Comparison of ENCODE assay signal across 8 mouse cellular contexts in genomic region chr5:30915974-30916433, GRCm38 (mm10). TPM values are rescaled to one million over a fixed set of nuclear protein-coding genes. Genes with fewer than 3 reads are reported as not detected.
DNase-seq lines count a peak whose midpoint lies in the region; ATAC-seq and TF ChIP-seq lines count a peak whose summit lies in the region.

No protein-coding gene starts in this region.

- H3K9me3 ChIP-seq in heart, embryonic 11.5 days (replicated peaks; ENCODE audit: control insufficient read depth, low read length): no peaks in the 10 kb centered on the region
- H3K9me3 ChIP-seq in kidney, embryonic 15.5 days (replicated peaks): no peaks in the 10 kb centered on the region
- H3K9me3 ChIP-seq in limb, embryonic 15.5 days: no peaks in the 10 kb centered on the region
- H3K9me3 ChIP-seq in midbrain, postnatal 0 days (ENCODE audit: low read length): no peaks in the 10 kb centered on the region

- ATAC-seq in CD4-positive, CD25-positive, alpha-beta regulatory T cell, adult 4 months: peak; percentile 85
- 0 out of 2 replicates have a peak, but pooled peaks have one; percentile 44 for ATAC-seq in erythroblast, adult 5-6 weeks (replicated peaks; ENCODE audit: low FRiP score, poor library complexity, severe bottlenecking)
- ATAC-seq in heart, embryonic 11.5 days (replicated peaks; ENCODE audit: insufficient number of reproducible peaks, low FRiP score, low TSS enrichment): peak; percentile 49; the same call in 1 of the 2 replicates
- peak; percentile 72 for ATAC-seq in kidney, embryonic 15.5 days (replicated peaks; ENCODE audit: low FRiP score)
- ATAC-seq in limb, embryonic 15.5 days (ENCODE audit: insufficient number of reproducible peaks, low FRiP score, low TSS enrichment, low read depth): peak; percentile 23; the same call in 1 of the 2 replicates
- ATAC-seq in midbrain, postnatal 0 days (ENCODE audit: low FRiP score): peak; percentile 79

- peak; percentile 98 for DNase-seq in brain, embryonic 14.5 days (ENCODE audit: low read depth)
- DNase-seq in midbrain, postnatal 0 days (ENCODE audit: low spot score): peak; percentile 98
- peak; percentile 66 to 74 for DNase-seq in spleen, postnatal 4 days (ENCODE audit: low spot score in 2 of 2)

- TF ChIP-seq CTCF in brain, embryonic 14.5 days (IDR thresholded peaks at IDR 0.05; ENCODE audit: borderline replicate concordance, extremely low read depth, insufficient read depth, insufficient read length): peak; percentile 85; the same call in 1 of the 2 replicates
- peak; percentile 85 for TF ChIP-seq CTCF in midbrain, postnatal 0 days (IDR thresholded peaks at IDR 0.05)

- peak overlapping the region; percentile 54 for H3K4me3 ChIP-seq in heart, embryonic 11.5 days (ENCODE audit: low read depth, low read length)
- peak overlapping the region; percentile 56 for H3K4me3 ChIP-seq in kidney, embryonic 15.5 days (replicated peaks)
- H3K4me3 ChIP-seq in limb, embryonic 15.5 days: peak overlapping the region; percentile 53
- H3K4me3 ChIP-seq in midbrain, postnatal 0 days (ENCODE audit: low read depth, low read length): no peak overlapping the region

- H3K27ac ChIP-seq in heart, embryonic 11.5 days (ENCODE audit: low read depth, low read length): peak overlapping the region; percentile 92
- H3K27ac ChIP-seq in kidney, embryonic 15.5 days: peak overlapping the region; percentile 96
- H3K27ac ChIP-seq in limb, embryonic 15.5 days: peak overlapping the region; percentile 98
- H3K27ac ChIP-seq in midbrain, postnatal 0 days (ENCODE audit: low read depth, low read length): no peak overlapping the region; the same call in 1 of the 2 replicates

- no peak overlapping the region for H3K9ac ChIP-seq in heart, embryonic 11.5 days (ENCODE audit: low read depth, low read length)
- 0 out of 2 replicates have a peak overlapping the region, but pooled peaks have one; percentile 31 for H3K9ac ChIP-seq in kidney, embryonic 15.5 days
- H3K9ac ChIP-seq in limb, embryonic 15.5 days: no peak overlapping the region
- H3K9ac ChIP-seq in midbrain, postnatal 0 days (replicated peaks; ENCODE audit: low read length, poor library complexity, severe bottlenecking): no peak overlapping the region

- H3K4me2 ChIP-seq in heart, embryonic 11.5 days: peak overlapping the region; percentile 75
- peak overlapping the region; percentile 62 for H3K4me2 ChIP-seq in kidney, embryonic 15.5 days
- peak overlapping the region; percentile 89 for H3K4me2 ChIP-seq in limb, embryonic 15.5 days
- peak overlapping the region; percentile 24 for H3K4me2 ChIP-seq in midbrain, postnatal 0 days (ENCODE audit: low read depth, low read length, poor library complexity, severe bottlenecking)

- peaks cover 11% of the 10 kb centered on the region for H3K36me3 ChIP-seq in heart, embryonic 11.5 days (ENCODE audit: control insufficient read depth, insufficient read depth, low read length)
- peaks cover 43% of the 10 kb centered on the region for H3K36me3 ChIP-seq in kidney, embryonic 15.5 days
- H3K36me3 ChIP-seq in limb, embryonic 15.5 days: peaks cover 43% of the 10 kb centered on the region
- H3K36me3 ChIP-seq in midbrain, postnatal 0 days (ENCODE audit: insufficient read depth, low read length): no peaks in the 10 kb centered on the region

- no peak for TF ChIP-seq POLR2A in brain, embryonic 14.5 days (IDR thresholded peaks at IDR 0.05; ENCODE audit: borderline replicate concordance, extremely low read depth, insufficient read depth, insufficient read length, poor library complexity, severe bottlenecking)

- no peaks in the 10 kb centered on the region for H3K27me3 ChIP-seq in heart, embryonic 11.5 days (ENCODE audit: control insufficient read depth, insufficient read depth, low read length)
- H3K27me3 ChIP-seq in kidney, embryonic 15.5 days: no peaks in the 10 kb centered on the region
- no peaks in the 10 kb centered on the region for H3K27me3 ChIP-seq in limb, embryonic 15.5 days
- no peaks in the 10 kb centered on the region for H3K27me3 ChIP-seq in midbrain, postnatal 0 days (ENCODE audit: insufficient read depth, low read length)

- WGBS in heart, embryonic 11.5 days (ENCODE audit: insufficient replicate concordance): 4% methylated on average over 7 of the region's 7 CpGs
- whole genome bisulfite sequencing in kidney, embryonic 15.5 days: 5% methylated on average over 7 of the region's 7 CpGs
- 7% methylated on average over 7 of the region's 7 CpGs for WGBS in limb, embryonic 15.5 days
- WGBS in midbrain, postnatal 0 days: 3% methylated on average over 7 of the region's 7 CpGs

- peaks cover 37% of the 10 kb centered on the region for H3K4me1 ChIP-seq in heart, embryonic 11.5 days (ENCODE audit: control insufficient read depth, insufficient read depth, low read length)
- H3K4me1 ChIP-seq in kidney, embryonic 15.5 days: peaks cover 90% of the 10 kb centered on the region
- H3K4me1 ChIP-seq in limb, embryonic 15.5 days: peaks cover 90% of the 10 kb centered on the region
- peaks cover 3% of the 10 kb centered on the region; the same call in 1 of the 2 replicates for H3K4me1 ChIP-seq in midbrain, postnatal 0 days (ENCODE audit: insufficient read depth, low read length)

RNA-seq across cellular contexts. Expression of gene Emilin1, which starts 2.8 kb away (rescaled TPM):
- polyA plus RNA-seq in CD4-positive, CD25-positive, alpha-beta regulatory T cell, adult 4 months (2017; shearing (Covaris generic)): under 1 TPM; 0.32 to 0.90 TPM
- polyA plus RNA-seq in brain, embryonic 14.5 days (2012; rRNA removed): 12.8 and 23.0 TPM in 2 replicates
- 16.9 and 28.8 TPM in 2 replicates for total RNA-seq in erythroblast, adult 5-6 weeks (2015; ENCODE audit: low replicate concordance)
- 6.5 and 8.1 TPM in 2 replicates for total RNA-seq in erythroblast, adult 5-6 weeks (2017; ENCODE audit: low replicate concordance)
- polyA plus RNA-seq in heart, embryonic 11.5 days (2014; fragmentation: Nextera tagmentation; extraction: Ambion mirVana): 90.5 and 123 TPM in 2 replicates
- polyA plus RNA-seq in kidney, embryonic 15.5 days (2015; fragmentation: Nextera tagmentation; extraction: Ambion mirVana): 258 and 306 TPM in 2 replicates
- polyA plus RNA-seq in limb, embryonic 15.5 days (2015; fragmentation: Nextera tagmentation; extraction: Ambion mirVana): 274 and 287 TPM in 2 replicates
- total RNA-seq in midbrain, postnatal 0 days (2014; rRNA removed): 7.4 and 11.8 TPM in 2 replicates
- 9.0 and 9.8 TPM in 2 replicates for polyA plus RNA-seq in midbrain, postnatal 0 days (2015; fragmentation: Nextera tagmentation; extraction: Ambion mirVana)

RNA-seq across cellular contexts. Expression of gene Khk, which starts 5.2 kb away (rescaled TPM):
- polyA plus RNA-seq in CD4-positive, CD25-positive, alpha-beta regulatory T cell, adult 4 months (2017; shearing (Covaris generic)): 10 to 100 TPM; 20.3 to 26.3 TPM
- 7.9 and 8.5 TPM in 2 replicates for polyA plus RNA-seq in brain, embryonic 14.5 days (2012; rRNA removed)
- total RNA-seq in erythroblast, adult 5-6 weeks (2015; ENCODE audit: low replicate concordance): 8.1 and 14.4 TPM in 2 replicates
- total RNA-seq in erythroblast, adult 5-6 weeks (2017; ENCODE audit: low replicate concordance): 9.2 and 12.4 TPM in 2 replicates
- 10.1 and 11.3 TPM in 2 replicates for polyA plus RNA-seq in heart, embryonic 11.5 days (2014; fragmentation: Nextera tagmentation; extraction: Ambion mirVana)
- polyA plus RNA-seq in kidney, embryonic 15.5 days (2015; fragmentation: Nextera tagmentation; extraction: Ambion mirVana): 29.3 and 29.7 TPM in 2 replicates
- 23.6 and 28.1 TPM in 2 replicates for polyA plus RNA-seq in limb, embryonic 15.5 days (2015; fragmentation: Nextera tagmentation; extraction: Ambion mirVana)
- total RNA-seq in midbrain, postnatal 0 days (2014; rRNA removed): 1.4 and 12.3 TPM in 2 replicates
- 14.3 and 17.6 TPM in 2 replicates for polyA plus RNA-seq in midbrain, postnatal 0 days (2015; fragmentation: Nextera tagmentation; extraction: Ambion mirVana)

RNA-seq across cellular contexts. Expression of gene Ost4, which starts 8.4 kb away (rescaled TPM):
- polyA plus RNA-seq in CD4-positive, CD25-positive, alpha-beta regulatory T cell, adult 4 months (2017; shearing (Covaris generic)): 100 to 1,000 TPM; 200 to 285 TPM
- 162 and 256 TPM in 2 replicates for polyA plus RNA-seq in brain, embryonic 14.5 days (2012; rRNA removed)
- 167 and 176 TPM in 2 replicates for total RNA-seq in erythroblast, adult 5-6 weeks (2015; ENCODE audit: low replicate concordance)
- 63.0 and 140 TPM in 2 replicates for total RNA-seq in erythroblast, adult 5-6 weeks (2017; ENCODE audit: low replicate concordance)
- polyA plus RNA-seq in heart, embryonic 11.5 days (2014; fragmentation: Nextera tagmentation; extraction: Ambion mirVana): 445 and 470 TPM in 2 replicates
- 491 and 504 TPM in 2 replicates for polyA plus RNA-seq in kidney, embryonic 15.5 days (2015; fragmentation: Nextera tagmentation; extraction: Ambion mirVana)
- 464 and 505 TPM in 2 replicates for polyA plus RNA-seq in limb, embryonic 15.5 days (2015; fragmentation: Nextera tagmentation; extraction: Ambion mirVana)
- 123 and 126 TPM in 2 replicates for total RNA-seq in midbrain, postnatal 0 days (2014; rRNA removed)
- 175 and 201 TPM in 2 replicates for polyA plus RNA-seq in midbrain, postnatal 0 days (2015; fragmentation: Nextera tagmentation; extraction: Ambion mirVana)

RNA-seq across cellular contexts. Expression of gene Agbl5, which starts 27.5 kb away (rescaled TPM):
- 1 to 10 TPM; 4.4 to 5.5 TPM for polyA plus RNA-seq in CD4-positive, CD25-positive, alpha-beta regulatory T cell, adult 4 months (2017; shearing (Covaris generic))
- polyA plus RNA-seq in brain, embryonic 14.5 days (2012; rRNA removed): 70.9 and 72.1 TPM in 2 replicates
- total RNA-seq in erythroblast, adult 5-6 weeks (2015; ENCODE audit: low replicate concordance): 4.8 TPM in 1 of 2 replicates, not detected in the other
- total RNA-seq in erythroblast, adult 5-6 weeks (2017; ENCODE audit: low replicate concordance): 1.9 and 2.0 TPM in 2 replicates
- polyA plus RNA-seq in heart, embryonic 11.5 days (2014; fragmentation: Nextera tagmentation; extraction: Ambion mirVana): 12.9 and 14.5 TPM in 2 replicates
- 20.6 and 25.9 TPM in 2 replicates for polyA plus RNA-seq in kidney, embryonic 15.5 days (2015; fragmentation: Nextera tagmentation; extraction: Ambion mirVana)
- 16.4 and 21.9 TPM in 2 replicates for polyA plus RNA-seq in limb, embryonic 15.5 days (2015; fragmentation: Nextera tagmentation; extraction: Ambion mirVana)
- total RNA-seq in midbrain, postnatal 0 days (2014; rRNA removed): 50.7 and 73.4 TPM in 2 replicates
- polyA plus RNA-seq in midbrain, postnatal 0 days (2015; fragmentation: Nextera tagmentation; extraction: Ambion mirVana): 19.1 and 22.3 TPM in 2 replicates

RNA-seq across cellular contexts. Expression of gene Cgref1, which starts 29.4 kb away (rescaled TPM):
- 1 to 10 TPM in 1 of 2 experiments, not detected in 1; 1.7 TPM for polyA plus RNA-seq in CD4-positive, CD25-positive, alpha-beta regulatory T cell, adult 4 months (2017; shearing (Covaris generic))
- polyA plus RNA-seq in brain, embryonic 14.5 days (2012; rRNA removed): 27.4 and 34.4 TPM in 2 replicates
- not detected in 2 replicates for total RNA-seq in erythroblast, adult 5-6 weeks (2015; ENCODE audit: low replicate concordance)
- not detected in 2 replicates for total RNA-seq in erythroblast, adult 5-6 weeks (2017; ENCODE audit: low replicate concordance)
- 4.4 and 5.4 TPM in 2 replicates for polyA plus RNA-seq in heart, embryonic 11.5 days (2014; fragmentation: Nextera tagmentation; extraction: Ambion mirVana)
- polyA plus RNA-seq in kidney, embryonic 15.5 days (2015; fragmentation: Nextera tagmentation; extraction: Ambion mirVana): 12.5 and 17.4 TPM in 2 replicates
- 21.0 and 31.7 TPM in 2 replicates for polyA plus RNA-seq in limb, embryonic 15.5 days (2015; fragmentation: Nextera tagmentation; extraction: Ambion mirVana)
- 162 and 185 TPM in 2 replicates for total RNA-seq in midbrain, postnatal 0 days (2014; rRNA removed)
- polyA plus RNA-seq in midbrain, postnatal 0 days (2015; fragmentation: Nextera tagmentation; extraction: Ambion mirVana): 108 TPM in 2 replicates

Comparison
In these comparisons a context has a peak if more than half of its experiments do, and no peak if none do; other contexts are left out.
1. ATAC-seq: peak in every context shown above with its lines; median percentile 85 in CD4-positive, CD25-positive, alpha-beta regulatory T cell, adult 4 months; 79 in midbrain, postnatal 0 days; 72 in kidney, embryonic 15.5 days; 49 in heart, embryonic 11.5 days; 44 in erythroblast, adult 5-6 weeks; 23 in limb, embryonic 15.5 days.
2. H3K4me2 ChIP-seq: peak in every context shown above with its lines; median percentile 89 in limb, embryonic 15.5 days; 75 in heart, embryonic 11.5 days; 62 in kidney, embryonic 15.5 days; 24 in midbrain, postnatal 0 days.